Mouse (Mus musculus) liver, adult 2 months (tissue): ENCODE data around the gene Endod1.

Experiments
- CTCF ChIP-seq: fragments of 200-500 bp; IDR thresholded peaks from 2 replicates; pipeline ENCODE4 v1.5.1; 2011; ENCODE audit warnings: low read depth, low read length, control low read depth
- POLR2A ChIP-seq: fragments of 200-500 bp; IDR thresholded peaks from 2 replicates; pipeline ENCODE4 v1.6.1; 2011; ENCODE audit warnings: low read length, control low read depth; ENCODE audit not compliant: insufficient read depth; ENCODE audit errors: extremely low read depth

DNA sequence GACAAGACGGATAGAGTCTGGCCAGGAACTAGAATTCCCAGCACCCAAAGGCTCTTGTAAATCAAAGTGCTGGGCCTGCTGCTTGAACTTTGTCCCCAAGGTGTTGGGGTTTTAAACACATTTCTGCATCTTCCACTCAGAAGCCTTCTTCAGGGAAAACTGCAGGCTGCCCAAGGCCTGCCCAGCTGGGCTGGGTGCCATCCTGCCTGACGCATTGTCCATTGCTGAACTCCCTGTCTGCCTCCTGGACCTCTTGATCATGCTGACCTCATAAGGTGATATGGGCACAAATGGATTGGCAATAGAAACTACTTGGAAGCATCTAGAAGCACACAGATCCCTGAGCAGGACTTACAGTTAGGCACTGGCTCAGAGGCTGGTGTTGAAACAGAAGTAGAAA, 3.2 kb downstream of the Endod1 start:
- TF ChIP-seq CTCF = no peak
- no peak for TF ChIP-seq POLR2A
